Mouse (Mus musculus): Measurements from ENCODE around the gene Aldh18a1.
"Not testable (repeated sequence)": the region's sequence is repeated elsewhere in the genome, so short reads cannot be mapped to it uniquely, and the experiment has no call there.

Gene Aldh18a1

DNA sequence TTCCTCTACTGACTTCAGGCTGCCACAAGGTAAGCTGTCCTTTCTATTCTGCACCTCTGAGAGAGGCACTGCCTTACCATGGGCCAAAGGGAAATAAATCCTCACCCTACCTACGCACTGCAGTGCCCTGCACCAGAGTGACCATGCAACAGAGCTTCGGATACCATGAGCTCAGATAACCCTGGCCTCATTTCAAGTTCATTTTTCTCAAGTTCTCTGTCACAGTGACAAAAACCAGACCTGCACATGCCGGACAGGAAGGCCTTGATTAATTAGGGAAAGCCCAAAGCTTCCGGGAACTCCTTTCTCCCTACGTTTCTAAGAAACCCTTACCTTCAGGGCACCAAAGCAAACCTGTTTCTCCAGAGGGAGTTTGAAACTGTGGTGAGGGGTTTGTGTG lies 6.6 kb downstream of the Aldh18a1 start:
- no peak for DNase-seq

DNA sequence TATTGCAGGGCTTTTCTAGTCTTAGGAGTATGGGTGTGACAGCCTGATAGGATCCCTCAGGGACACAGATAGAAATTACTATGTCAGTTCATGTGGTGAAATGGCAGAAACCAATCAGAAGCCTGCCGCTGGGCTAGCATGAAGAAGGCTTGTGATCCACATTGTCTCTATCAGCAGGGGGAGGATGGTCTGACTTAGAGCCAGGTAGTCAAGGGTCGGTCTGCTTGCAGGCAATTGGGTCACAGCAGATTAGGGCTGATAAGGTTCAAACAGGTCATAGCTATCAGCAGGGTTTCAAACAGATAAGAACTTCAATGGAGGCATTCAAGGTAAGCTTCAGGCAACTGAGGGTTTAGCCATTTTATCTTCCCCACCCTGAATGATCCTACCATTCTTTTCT lies 7.4 kb downstream of the Aldh18a1 start:
- DNase-seq = no peak

DNA sequence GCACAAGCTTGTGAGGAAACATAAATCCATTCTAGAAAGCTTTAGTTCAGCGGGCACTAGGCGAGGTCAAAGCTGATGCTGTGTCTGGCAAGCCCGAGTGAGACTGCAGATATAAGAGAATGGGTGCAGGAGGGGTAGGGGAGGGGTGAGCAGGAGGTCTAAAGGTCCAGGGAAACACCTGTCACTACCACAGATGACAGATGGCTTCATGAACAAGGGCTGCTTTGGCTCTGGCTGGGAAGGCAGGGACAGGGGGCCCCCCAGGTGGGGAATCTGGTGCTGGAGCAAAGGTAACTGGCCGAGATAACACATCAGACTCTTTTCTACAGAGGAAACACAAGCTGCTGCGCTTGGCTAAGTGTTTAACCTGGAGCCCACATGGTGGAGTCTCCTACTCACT lies 12.8 kb downstream of the Aldh18a1 start:
- DNase-seq = no peak

DNA sequence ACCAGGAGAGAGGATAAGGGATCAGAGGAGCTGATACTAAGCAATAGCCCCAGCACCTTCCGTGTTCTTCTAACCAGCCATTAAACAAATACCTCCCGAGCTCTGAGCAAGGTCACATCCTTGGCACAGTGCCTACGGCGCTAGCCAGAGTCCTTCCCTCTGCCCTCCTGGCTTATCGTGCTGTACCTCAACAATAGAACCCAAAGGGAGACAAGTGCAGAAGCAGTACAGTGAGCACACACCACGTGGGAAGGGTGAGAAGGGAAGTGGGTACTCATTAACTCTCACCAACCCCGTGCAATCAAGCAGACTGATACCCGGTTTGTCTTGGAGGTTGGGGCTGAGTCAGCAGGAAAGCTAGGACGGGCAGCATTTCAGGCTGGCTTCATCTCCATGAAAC lies 17.5 kb downstream of the Aldh18a1 start:
- no peak for DNase-seq

DNA sequence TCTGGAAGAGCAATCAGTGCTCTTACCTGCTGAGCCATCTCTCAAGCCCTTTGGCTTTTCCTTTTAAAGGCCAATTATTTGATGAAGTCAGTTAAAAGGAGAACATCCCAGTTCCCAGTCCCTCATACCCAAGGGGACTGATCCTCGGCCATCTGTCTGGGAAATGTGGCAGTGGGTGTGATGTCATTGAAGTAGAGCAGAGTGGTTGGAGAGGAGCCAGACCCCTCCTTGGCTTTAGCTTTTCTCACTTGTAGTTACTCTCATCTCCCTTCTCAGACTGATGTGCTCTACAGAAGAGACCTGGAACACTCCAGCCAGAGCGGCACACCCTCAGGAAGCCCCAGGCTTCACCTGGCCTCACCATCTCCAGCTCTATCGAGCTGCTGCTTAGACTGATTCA lies 20.6 kb downstream of the Aldh18a1 start:
- DNase-seq = no peak

DNA sequence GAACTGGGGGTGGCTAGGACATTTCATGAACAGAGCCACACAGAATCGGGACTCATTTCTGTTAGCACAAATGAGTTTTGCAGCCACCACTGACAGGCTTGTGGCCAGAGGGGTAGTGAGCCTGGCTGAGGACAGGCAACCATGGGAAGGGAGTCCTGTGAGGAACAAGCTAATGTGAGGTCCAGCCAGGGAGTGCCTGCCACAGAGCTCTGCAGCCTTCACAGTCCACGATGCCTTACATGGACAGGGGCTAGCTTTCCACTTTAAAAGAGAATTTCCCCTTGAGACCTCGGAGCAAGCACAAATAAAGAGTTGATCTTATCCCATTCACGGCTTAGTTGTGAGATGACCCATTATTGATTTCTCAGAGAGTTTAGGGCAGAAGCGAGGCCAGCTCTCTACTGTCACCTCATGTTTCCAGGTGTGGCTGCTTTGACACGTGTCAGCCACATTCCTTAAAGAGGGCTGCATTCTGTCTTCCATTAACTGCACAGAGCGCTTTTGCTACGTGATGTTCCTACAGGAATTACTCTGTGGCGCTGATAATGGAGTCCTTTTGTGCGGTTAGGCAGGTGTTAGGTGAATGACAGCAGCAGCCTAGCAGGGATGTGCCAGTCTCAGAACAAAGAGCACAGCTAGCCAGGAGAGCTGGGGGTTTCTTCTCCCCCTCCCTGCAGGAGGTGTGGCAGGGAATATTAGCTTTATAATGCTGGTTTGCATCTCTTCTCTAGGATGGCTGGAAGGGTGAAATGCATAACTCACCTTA lies 24.2 kb downstream of the Aldh18a1 start:
- DNase-seq = no peak

DNA sequence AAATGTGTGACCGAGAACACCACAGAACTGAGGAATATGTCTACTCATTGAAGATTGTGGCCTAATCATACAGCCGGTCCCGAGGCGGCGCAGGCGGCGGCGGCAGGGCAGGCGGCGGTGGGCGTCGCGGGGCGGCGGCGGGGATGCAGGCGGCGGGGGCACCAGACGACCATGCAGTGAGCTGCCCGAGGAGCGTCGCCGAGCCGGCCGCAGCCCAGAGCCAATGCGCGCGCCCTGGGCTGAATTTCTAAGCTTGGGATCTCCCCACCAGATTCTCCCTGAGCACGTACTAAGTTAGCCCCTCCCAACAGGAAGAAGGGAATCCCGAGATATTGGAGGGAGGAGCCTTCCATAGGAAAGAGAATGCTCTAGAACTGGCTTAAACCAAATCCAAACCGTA lies 26.7 kb downstream of the Aldh18a1 start:
- DNase-seq = not testable (repeated sequence)

DNA sequence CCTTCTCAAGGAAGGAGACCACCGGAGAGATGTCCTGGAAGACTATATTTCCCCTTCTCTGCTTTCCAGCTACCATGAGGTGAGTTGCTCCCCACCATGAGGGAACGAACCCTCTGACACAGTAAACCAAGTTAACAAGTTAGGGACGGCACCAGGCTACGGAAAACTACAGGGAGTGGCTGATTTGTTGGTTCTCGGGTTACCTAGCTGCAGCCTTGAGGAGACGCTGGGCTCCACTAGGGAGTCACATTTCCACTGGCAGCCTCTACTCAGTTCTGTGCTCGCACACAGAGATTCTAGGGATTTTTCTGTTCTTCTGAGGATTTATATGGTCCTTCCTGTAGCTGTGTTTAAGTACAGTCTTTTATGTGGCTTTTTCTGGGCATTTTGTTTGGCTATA lies 32.2 kb downstream of the Aldh18a1 start:
- DNase-seq = no peak

DNA sequence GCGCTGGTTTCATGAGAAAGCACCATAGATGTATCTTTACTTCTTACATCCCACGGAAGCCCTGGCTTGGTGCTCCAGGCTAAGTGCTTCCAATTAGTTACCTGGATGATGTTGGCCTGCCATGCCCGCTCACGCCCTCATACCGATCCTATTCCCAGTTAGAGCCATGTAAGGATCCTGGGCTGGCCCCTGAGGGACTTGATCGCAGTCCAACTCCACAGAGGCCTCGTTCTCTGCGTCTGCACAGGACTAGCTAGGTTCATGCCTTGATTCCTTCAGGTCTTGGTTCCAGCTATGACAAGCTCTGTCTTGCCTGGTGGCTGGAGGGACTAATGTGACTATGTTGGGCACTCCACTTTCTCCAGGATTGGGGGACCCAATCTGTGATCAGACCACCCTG lies 33.1 kb downstream of the Aldh18a1 start:
- no peak for DNase-seq

DNA sequence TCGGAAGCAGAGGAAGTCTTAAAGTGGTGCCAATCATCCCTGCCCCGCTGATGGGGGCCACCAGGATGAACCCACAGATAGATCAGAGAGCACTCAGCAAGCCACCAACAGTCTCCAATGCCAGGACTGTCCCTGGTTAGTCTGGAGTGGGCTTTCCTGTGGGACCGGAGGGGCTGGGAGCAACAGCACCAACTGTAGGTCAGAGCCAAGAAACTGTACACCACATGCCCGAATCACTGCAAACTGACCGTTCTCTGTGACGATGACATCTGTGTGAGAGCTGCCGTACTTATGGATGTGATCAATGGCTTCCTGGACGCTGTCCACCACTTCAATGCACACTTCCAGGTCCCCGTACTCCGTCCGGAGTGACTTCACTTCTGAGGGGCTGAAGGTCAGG lies 33.9 kb downstream of the Aldh18a1 start:
- no peak for DNase-seq

DNA sequence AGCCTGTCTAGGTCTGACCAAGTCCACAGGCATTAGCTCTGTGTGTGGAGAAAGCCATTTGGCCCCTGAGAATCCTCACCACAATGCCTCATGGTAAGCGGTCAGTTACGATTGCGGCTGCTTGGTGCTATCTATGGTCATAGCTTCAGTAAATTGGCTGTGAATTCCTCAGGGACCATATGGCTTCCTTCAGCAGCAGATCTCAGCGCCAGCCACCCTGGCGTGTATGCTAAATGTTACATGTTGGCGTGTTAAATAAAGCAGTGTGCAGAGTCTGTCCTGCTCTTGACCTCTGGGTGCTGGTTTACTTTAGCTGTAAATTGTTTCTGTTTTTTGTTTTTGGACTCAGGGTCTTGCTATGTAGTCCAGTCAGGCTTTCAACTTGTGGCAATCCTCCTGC lies 34.4 kb downstream of the Aldh18a1 start:
- DNase-seq = no peak

DNA sequence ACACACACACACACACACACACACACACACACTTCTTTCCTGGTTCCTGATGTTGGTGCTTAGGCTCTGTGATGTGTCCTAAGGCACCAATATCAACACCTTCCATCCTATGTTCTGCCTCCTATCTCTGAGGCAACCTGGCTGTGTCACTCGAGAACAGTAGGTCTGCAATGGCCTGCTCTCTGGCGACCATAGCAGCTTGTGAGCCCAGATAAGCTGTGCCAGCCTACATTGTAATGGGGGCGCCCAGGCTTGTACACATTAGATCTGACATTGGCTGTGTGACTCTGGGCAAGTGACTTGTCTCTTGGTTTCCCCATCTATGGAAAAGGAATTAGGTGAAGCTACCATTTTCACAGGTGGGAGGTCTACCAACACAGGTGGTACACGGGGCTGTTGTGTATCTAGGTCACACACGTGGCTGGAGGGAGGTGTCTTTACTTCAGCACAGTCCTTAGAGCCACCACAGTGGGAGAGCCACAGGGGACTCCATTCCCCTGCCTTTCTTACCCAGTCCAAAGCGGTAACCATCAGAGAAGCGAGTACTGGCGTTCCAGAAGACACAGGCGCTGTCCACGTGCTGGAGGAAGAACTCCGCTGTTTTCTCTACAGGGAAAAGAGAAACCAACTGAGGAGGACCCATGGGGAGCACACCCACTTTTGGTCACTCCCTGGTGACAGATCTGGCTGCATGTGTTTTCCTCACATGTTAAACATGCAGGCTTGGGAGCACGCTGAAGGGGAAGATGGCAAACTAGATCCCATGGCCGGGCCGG lies 35.1 kb downstream of the Aldh18a1 start:
- no peak for DNase-seq

DNA sequence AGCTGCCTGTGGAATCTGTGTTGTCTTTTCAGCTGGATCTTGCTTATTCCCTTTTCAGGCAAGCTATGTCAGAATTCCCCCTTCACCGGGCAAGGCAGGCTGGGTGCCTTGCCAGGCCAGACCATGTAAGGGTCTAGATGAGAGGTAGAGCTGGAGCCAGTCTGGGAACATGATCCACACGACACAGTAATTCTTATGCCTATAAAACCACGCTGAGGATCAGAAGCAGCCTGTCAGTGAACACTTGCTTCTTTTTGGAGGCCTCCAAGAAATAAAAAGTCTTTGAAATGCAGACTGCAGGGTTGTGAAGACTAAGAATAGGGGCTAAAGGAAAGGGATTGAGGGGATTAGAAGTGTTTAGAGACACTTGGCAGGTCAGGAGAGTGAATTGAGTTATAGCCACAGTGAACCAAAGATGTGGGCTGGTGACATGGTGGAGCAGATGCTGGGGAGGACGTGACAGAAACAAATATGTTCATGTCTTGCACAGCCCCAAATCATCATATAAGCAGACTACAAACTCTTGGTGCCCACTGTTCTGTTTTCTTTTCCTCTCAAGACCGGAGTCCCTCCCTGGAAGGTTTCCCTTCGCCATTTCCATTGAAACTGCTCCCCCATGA lies 38.6 kb downstream of the Aldh18a1 start:
- no peak for DNase-seq

DNA sequence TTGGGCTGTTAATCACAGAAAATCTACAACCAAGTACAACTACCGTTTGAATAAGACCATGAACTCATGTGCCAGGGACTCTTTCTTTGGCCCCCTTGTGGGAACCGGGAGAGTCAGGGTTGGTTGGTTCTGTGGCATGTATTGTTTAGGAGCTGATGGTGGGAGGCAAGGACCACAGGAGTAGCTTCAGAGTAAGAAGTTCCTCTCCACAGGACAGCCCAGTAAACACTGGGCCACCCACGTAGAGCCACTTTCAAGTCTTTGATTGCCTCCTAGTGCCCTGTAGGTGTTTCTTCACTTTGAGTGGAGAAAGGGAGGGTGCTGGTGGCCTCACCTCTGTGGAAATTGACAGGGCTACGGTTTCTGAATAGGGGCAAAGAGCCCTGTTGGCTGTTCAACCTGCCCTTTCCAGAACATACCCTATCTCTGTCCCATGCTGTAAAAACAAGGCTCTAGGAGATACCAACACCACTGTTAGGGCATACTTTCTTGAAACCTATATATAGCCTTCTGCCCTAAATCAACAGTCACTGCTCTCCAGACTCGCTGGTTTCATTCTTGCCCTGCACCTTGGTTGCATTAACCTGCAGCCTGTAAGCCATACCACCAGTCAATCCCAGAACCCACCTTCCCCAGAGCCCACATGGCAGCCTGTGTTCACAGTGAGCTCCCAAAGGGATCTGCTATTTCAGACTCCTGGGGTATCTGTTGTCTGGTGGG lies 39.3 kb downstream of the Aldh18a1 start:
- no peak for DNase-seq

DNA sequence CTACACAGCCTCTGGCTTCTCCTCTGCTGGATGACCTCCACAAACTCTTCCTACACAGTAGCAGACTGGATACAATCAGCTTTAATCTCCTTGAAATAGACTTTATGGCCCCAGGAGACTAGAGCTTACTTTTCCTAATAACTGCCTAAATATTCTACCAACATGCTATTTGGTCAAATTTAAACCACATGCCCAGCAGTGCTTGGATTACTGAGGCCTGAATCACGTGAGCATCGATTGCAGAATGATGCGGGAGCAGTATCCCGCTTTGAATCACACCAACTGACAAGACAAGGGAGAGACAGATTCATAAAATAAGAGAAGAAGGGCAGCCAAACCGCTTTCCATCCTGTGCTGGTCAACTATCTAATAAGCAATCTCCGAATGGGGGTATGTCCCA lies 39.9 kb downstream of the Aldh18a1 start:
- DNase-seq = no peak

DNA sequence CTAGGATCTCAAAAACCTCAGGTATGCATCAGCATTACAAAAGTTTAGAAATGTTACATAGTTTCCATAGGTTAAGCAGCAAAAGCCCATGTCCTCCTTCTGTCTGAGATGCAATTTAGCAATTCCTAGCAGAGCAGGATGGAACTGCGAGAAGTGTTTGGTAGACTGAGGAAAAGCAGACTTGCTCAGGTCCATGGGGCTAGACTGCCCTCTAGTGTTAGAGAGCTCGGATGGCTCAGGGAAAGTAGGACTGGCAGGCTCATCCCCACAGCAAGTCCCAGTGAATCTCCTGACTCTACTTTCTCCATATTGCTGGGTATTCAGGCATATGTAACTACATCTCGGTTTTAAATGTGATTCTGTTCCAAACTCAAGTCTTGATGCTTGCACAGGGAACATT lies 43.4 kb downstream of the Aldh18a1 start:
- peak; percentile 34 to 43 for DNase-seq

DNA sequence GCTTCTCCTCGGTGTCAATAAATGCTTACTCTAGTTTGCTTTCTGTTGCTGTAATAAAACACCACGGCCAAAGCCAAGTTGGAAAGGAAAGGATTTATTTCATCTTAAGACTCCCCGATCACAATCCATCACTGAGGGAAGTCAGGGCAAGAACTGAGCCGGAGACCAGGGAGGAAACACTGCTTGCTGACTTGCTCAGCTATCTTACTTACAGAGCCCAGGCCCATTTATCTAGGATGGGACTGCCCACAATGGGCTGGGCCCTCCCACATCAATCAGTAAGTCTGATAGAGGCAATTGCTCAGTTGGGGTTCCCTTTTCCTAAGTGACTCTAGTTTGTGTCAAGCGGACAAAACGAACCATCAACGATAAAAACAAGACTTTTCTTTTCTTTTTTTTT lies 45.5 kb downstream of the Aldh18a1 start:
- no peak for DNase-seq

DNA sequence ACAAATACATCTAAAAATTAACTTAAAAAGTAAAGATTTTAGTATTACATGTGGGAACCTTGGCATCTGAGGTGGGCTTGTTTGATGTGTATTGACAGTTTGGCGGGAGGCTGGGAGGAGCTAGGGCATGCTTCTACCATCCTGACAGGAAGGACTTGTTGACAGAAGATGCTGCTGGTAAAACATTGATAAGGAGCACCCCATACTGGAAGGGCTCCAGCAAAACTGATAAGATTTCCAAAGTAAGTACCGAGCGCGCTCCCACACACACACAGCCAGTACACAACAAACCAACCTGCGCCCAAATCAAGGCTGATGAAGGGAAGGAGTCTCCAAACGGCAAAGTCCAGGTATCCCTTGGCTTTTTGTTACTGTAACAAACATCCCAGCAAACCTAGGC lies 51.7 kb downstream of the Aldh18a1 start:
- no peak for DNase-seq

DNA sequence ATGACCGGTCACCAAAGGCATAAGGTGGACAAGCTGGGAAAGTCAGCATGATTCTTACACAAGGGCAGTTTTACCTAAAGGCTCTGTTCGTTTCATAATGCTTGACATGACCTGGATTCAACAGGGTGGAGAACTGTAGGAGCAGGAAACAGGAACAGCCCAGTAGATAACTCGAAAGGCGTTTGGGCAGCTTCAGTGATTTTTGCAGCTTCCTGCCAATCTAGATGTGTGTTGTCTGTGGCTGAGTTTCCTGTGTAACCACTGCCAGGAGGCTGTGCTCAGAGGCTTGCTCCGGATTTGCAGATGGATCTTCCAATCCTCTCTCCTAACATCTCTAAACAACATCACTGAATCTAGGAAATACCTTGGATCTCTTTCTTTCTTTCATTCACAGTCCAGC lies 55.7 kb downstream of the Aldh18a1 start:
- no peak for DNase-seq

DNA sequence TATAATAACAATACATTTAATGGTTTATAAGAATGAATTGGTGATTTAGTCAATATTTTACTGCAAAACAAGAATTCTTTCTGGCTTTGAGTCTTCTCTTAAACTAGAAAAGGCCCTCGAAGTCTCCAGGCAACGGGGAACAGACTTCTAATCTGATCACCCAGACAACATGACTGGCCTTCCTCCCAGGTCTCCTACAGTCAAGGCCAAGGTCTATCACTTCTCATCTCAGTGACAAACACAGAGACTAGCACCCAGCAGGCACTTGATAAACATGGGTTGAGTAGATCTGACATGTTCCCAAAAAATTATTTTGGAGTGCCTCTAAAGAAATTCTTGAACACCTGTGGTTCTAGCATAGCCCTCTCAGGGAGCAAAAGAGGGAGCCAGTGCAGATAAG lies 57.9 kb downstream of the Aldh18a1 start:
- DNase-seq = no peak

DNA sequence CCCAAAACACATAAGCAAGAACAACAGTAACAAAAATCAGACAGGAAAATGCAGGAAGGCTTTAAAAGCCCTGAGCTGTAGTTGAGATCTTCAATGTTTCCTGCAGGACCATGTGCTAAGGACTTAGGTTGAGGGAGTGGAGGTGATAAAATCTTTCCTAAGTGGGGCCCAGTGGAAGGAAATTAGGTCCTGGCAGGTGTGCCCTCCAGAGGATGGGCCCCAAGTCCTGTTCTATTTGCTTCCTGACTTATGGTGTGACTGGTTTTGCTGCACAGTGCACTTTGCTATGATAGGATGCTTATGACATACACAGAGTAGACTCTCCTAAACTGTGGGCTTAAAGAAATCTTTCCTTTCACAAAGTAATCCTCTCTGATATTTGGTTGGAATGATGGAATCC lies 60.0 kb downstream of the Aldh18a1 start:
- no peak for DNase-seq

DNA sequence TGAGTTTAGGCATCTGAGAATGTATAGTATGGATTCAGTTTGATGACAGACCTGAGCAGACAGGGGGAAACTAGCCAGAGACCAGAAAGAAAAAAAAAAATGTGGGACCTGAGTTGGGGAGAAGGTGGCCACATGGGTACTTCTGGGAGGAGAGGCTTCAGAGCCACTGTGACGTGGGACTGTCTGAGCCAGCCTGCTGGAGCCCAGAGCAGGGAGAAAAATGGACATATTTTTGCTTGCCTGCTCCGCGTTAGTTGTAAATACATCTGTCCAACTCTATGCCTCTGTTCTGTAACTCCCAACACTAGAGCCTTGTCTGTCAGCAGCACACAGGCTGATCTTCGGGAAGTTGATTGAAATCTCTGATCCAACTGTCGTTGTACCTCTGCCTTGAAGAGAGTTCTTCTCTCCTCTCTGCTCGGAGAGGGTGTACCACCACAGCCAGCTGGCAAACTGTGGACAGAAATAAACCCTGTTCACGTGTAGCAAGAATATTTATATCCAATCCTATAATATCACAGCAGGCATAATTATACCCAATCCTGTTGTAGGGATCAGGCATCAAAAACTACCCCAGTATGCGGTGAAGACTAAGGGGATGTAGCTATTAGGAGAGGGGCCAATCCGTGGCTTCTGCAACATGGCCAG lies 61.8 kb downstream of the Aldh18a1 start:
- no peak for DNase-seq

DNA sequence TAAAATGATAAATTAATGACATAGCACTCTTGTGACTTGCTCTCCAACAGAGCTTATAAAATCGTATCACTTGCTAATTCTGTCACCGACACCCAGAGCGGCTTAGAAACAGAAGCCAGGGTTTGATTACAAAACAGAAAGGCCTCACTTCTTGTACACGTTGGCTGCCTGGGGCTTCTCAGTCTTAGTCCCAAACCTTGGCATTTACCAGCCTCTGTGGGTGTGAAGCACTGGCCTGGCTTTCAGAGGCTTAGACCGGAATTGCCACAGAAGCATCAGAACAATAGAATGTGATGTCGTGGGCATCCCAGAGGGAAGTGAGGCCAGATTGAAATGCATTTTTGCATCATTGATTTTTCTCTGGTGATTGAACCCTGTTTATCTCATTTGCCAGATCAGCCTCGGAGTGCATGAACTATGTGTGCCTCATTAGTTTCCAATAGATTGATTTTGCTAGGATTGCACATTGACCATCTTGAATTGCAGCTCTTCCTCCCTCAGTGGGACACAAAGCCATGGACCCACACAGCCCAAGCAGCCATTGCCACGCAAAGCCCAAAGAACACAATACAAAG lies 64.7 kb downstream of the Aldh18a1 start:
- no peak for DNase-seq

Data from thymus, postnatal 36 days (tissue).